Mouse (Mus musculus): ENCODE results near the gene Medag.

GRCm38 (mm10) chr5:149406791-149407276, 4.7 kb upstream of the Medag start:
- TF ChIP-seq CTCF (IDR thresholded peaks at IDR 0.05; ENCODE audit: extremely low read depth, insufficient read depth, insufficient read length, insufficient replicate concordance) (no peak), POLR2A (IDR thresholded peaks at IDR 0.05; ENCODE audit: low read depth, low read length) (no peak)

All from spleen, adult 2 months (tissue).